Mouse (Mus musculus) liver, embryonic 14.5 days (tissue): ENCODE results near the gene Sox3. TPM values are rescaled to one million over a fixed set of nuclear protein-coding genes. Genes with fewer than 3 reads are reported as not detected.
A peak's percentile ranks its signal among the peaks of the same experiment; 100 is the strongest.

Experiments
- ATAC-seq: fragments of 200-750 bp; cut with Nextera tagmentation; 2 replicates; pipeline ENCODE4 v1.8.0; 2017; ENCODE audit warnings: moderate number of reproducible peaks, mild to moderate bottlenecking, moderate library complexity; ENCODE audit not compliant: insufficient read depth
- DNase-seq, 3 experiments: peaks; one replicate each; pipeline ENCODE4 v3.0.0-alpha.2; 2012 to 2013; ENCODE audit warnings: low read depth in 3 of 3, low spot score in 3 of 3
- H3K27ac ChIP-seq: fragments of 300-500 bp; sonication (generic); 2 replicates; pipeline ENCODE4 v1.5.1; 2014; ENCODE audit warnings: moderate library complexity, mild to moderate bottlenecking, control low read depth, inconsistent platforms
- H3K27me3 ChIP-seq: fragments of 300-500 bp; sonication (generic); 2 replicates; pipeline ENCODE4 v1.6.1; 2014; ENCODE audit warnings: mild to moderate bottlenecking, low read length, moderate library complexity; ENCODE audit not compliant: control insufficient read depth, insufficient read depth
- H3K36me3 ChIP-seq: fragments of 300-500 bp; sonication (generic); replicated peaks from 2 replicates; pipeline ENCODE4 v1.6.1; 2014; ENCODE audit warnings: low read depth; ENCODE audit not compliant: control insufficient read depth, insufficient read depth
- H3K4me1 ChIP-seq, 2 experiments: fragments of 200-500 bp in 1 of 2; fragments of 300-500 bp in 1 of 2; sonication (generic) in 1 of 2; replicated peaks; 2 replicates each; pipeline ENCODE4 v1.6.1; 2012 to 2014; ENCODE audit warnings: antibody characterized with exemption in 1 of 2, inconsistent platforms in 1 of 2, low read length in 1 of 2; ENCODE audit not compliant: control insufficient read depth in 2 of 2, insufficient read depth in 2 of 2
- H3K4me2 ChIP-seq: fragments of 300-500 bp; sonication (generic); 2 replicates; pipeline ENCODE4 v1.6.1; 2014; ENCODE audit warnings: low read depth, mild to moderate bottlenecking, control low read depth, moderate library complexity
- H3K4me3 ChIP-seq, 2 experiments: fragments of 200-500 bp in 1 of 2; fragments of 300-500 bp in 1 of 2; sonication (generic) in 1 of 2; 2 replicates each; pipeline ENCODE4 v1.5.1; 2012 to 2014; ENCODE audit warnings: low read depth in 2 of 2, low read length in 2 of 2, mild to moderate bottlenecking in 2 of 2, control low read depth in 1 of 2, inconsistent platforms in 1 of 2, moderate library complexity in 1 of 2; ENCODE audit not compliant: insufficient read depth in 1 of 2
- H3K9ac ChIP-seq: fragments of 300-500 bp; sonication (generic); replicated peaks from 2 replicates; pipeline ENCODE4 v1.6.1; 2014; ENCODE audit warnings: mild to moderate bottlenecking, control low read depth, moderate library complexity
- H3K9me3 ChIP-seq: fragments of 300-500 bp; sonication (generic); 2 replicates; pipeline ENCODE4 v1.6.1; 2016; ENCODE audit warnings: low read length, mixed read lengths; ENCODE audit not compliant: control insufficient read depth
- CTCF ChIP-seq: IDR thresholded peaks from 2 replicates; pipeline ENCODE4 v1.5.1; 2016; ENCODE audit warnings: antibody characterized with exemption, low read depth, control low read depth
- EP300 ChIP-seq: IDR thresholded peaks from 2 replicates; pipeline ENCODE4 v1.6.1; 2016; ENCODE audit warnings: antibody characterized with exemption, low read depth
- WGBS: fragments of 180-500 bp; shearing (Covaris S2); extraction: QIAGEN DNeasy Blood & Tissue Kit; methylation state at CpG from one replicate; pipeline ENCODE4 v1.1.7; 2014; ENCODE audit not compliant: insufficient replicate concordance; 5-methylcytosine and 5-hydroxymethylcytosine counted together
- polyA plus RNA-seq, 2 experiments: library from polyadenylated mRNA; depleted of rRNA in 1 of 2; stranded (reverse) in 1 of 2; unstranded in 1 of 2; fragments of >200 nt; fragmentation: Nextera tagmentation in 1 of 2; extraction: Ambion mirVana in 1 of 2; gene quantifications; 2 replicates each; pipeline versions ENCODE4 v1.2.1 to v1.2.3; 2012 to 2014

Gene Sox3
- polyA plus RNA-seq, 2 experiments: not detected

DNA sequence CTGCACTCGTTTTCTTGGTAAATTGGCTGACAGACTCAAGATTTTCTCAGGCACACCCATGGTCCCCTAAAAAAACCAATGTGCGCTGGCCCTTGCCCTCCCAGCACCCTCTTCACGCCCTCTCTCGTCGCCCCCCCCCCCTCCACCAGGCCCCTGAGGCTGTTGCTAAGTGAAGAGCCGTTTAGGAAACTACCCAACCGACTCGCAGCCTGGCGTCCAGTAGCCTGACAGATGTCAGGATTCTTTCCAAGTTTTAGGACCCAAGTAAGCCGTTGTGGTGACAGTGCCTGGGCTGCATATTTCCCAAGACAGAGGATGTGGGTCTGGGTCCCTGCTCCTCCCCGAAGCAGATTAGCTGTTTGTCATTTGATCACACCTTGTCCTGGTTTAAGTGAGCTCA is 2.2 kb upstream of the Sox3 start:
- H3K27ac ChIP-seq: no peak overlapping the region
- no peak overlapping the region for H3K4me3 ChIP-seq
- H3K4me2 ChIP-seq: no peak overlapping the region
- WGBS: 10% methylated on average over 10 of the region's 11 CpGs
- no peaks in the 10 kb centered on the region for H3K4me1 ChIP-seq
- TF ChIP-seq CTCF (no peak), EP300 (no peak)
- ATAC-seq (no peak), DNase-seq (no peak)
- H3K9me3 ChIP-seq: no peaks in the 10 kb centered on the region; the same call in 1 of the 2 replicates
- peaks cover 65% of the 10 kb centered on the region for H3K27me3 ChIP-seq
- H3K9ac ChIP-seq: no peak overlapping the region
- no peaks in the 10 kb centered on the region for H3K36me3 ChIP-seq

DNA sequence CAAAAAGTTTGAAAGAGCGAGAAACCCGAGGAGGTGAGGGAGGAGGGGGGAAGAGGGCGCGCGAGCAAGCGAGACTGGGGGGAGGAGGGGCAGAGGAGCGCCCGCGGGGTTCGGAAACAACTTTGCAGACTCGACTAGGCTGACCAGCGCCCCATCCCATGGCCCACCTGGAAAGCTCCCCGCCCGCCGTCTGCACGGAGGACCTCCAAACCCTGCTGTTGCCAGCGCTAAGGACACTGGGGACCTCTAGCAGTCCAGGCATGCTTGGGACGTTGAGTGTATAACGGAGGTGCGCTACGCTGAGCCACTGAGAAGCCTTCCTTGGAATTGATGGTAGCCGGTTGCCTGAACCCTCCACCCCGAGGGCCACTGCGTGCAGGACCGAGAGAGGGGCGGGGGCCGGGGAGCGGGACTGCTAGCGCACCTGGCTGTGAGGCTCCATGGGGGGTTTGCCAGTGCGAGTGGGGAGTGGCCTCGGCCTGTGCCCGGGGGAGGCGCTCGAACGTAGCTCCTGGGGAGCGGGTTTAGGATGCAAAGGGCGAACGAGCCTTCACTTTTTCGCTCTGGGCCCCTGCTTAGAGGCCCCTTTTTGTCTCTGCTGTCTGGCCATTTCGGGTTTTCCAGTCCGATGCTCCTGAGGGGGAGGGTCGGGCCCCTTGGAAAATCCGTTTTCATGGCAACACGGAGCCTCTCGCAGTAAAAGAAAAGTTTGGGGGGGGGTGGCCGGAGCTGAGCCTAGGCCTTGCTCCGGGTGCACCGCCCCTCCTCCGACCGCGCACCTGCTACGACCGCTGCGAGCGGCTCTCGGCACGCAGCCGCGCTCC is 702 bp upstream of the Sox3 start:
- Histone ChIP-seq H3K27ac (no peak overlapping the region), H3K36me3 (no peaks in the 10 kb centered on the region), H3K4me3 (no peak overlapping the region), H3K9ac (no peak overlapping the region), H3K9me3 (no peaks in the 10 kb centered on the region; the same call in 1 of the 2 replicates), H3K27me3 (peaks cover 74% of the 10 kb centered on the region), H3K4me1 (no peaks in the 10 kb centered on the region), H3K4me2 (no peak overlapping the region)
- ATAC-seq: no peak
- DNase-seq: no peak
- TF ChIP-seq EP300: no peak
- WGBS: 13% methylated on average over 38 of the region's 59 CpGs

DNA sequence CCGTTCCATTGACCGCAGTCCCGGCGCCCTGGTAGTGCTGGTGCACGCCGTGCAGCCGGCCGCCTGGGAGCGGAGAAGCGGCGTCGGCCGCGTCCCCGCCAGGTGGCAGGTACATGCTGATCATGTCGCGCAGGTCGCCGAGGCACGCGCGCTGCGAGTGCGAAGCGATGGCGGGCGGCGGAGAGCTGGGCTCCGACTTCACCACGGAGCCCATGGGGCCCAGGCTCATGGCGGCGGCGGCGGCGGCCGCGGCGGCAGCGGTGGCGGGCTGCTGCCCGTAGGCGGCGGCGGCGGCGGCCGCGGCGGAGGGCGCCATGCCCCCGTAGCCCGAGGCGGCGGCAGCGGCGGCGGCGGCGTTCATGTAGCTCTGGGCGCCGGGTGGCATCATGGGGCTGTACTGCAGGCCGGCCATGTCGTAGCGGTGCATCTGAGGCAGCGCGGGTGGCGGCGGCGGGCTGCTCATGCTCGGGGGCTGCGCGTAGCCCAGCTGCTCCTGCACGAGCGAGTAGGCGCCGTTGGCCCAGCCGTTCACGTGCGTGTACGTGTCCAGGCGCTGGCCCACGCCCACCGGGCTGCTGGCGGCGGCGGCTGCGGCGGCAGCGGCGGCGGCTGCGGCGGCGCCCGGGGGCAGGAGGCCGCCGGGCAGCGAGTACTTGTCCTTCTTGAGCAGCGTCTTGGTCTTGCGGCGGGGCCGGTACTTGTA is 981 bp downstream of the Sox3 start:
- ATAC-seq (no peak), DNase-seq (no peak)
- Histone ChIP-seq H3K4me2 (peak overlapping the region; percentile 37), H3K9me3 (no peaks in the 10 kb centered on the region; the same call in 1 of the 2 replicates), H3K27ac (no peak overlapping the region), H3K27me3 (peaks cover 71% of the 10 kb centered on the region), H3K4me3 (peak overlapping the region in 1 of 2 experiments; percentile 2; a peak in 3 of 4 replicates), H3K4me1 (no peaks in the 10 kb centered on the region), H3K9ac (no peak overlapping the region), H3K36me3 (no peaks in the 10 kb centered on the region)
- WGBS: 17% methylated on average over 36 of the region's 102 CpGs
- no peak for TF ChIP-seq EP300
- no peak for TF ChIP-seq CTCF

DNA sequence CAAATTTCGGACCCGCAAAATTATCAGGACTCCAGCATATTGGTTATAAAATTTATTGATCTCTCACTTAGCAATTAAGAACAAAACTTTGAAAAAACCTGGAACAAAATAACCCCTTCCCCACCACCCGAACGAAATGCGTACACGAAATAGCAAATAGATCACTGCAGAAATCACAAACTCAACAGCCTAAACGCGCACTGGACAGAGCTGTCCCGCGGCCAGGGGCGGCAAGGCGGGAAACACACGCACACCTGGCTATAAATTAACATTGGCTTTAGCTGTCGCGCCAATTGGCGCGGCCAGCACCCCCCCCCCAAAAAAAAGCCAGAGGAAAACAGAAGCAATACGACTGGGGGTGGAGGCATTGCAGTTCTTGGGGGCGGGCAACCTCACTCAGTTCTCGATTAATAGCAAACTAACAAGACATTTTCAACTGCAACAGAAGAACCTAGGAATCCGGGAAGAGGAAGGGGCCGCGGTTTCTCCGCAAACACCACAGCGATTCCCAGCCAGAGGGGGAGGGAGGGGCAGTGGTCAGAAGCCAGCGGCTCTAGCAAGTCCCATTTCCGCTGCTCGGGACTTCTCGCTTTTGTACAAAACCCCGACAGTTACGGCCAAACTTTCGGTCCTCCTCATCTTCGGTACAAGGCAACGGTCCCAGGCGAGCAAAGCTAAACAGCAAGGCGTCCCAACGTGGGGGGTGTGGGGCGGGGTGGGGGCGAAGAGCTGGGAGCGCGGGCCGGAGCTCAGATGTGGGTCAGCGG is 1.7 kb downstream of the Sox3 start:
- Histone ChIP-seq H3K27ac (no peak overlapping the region), H3K4me1 (no peaks in the 10 kb centered on the region), H3K36me3 (no peaks in the 10 kb centered on the region), H3K4me2 (peak overlapping the region; percentile 37; the same call in 1 of the 2 replicates), H3K9ac (no peak overlapping the region), H3K9me3 (no peaks in the 10 kb centered on the region; the same call in 1 of the 2 replicates), H3K4me3 (peak overlapping the region in 1 of 2 experiments; percentile 2; a peak in 2 of 4 replicates), H3K27me3 (peaks cover 70% of the 10 kb centered on the region)
- no peak for TF ChIP-seq EP300
- no peak for TF ChIP-seq CTCF
- WGBS: 14% methylated on average over 38 of the region's 43 CpGs
- DNase-seq (no peak), ATAC-seq (no peak)
